Mouse (Mus musculus) c-Kit-positive CD71-positive TER-119-positive erythroid progenitor cells, embryonic 14.5 days (primary cell): ENCODE data around the gene Tom1l2.

Source experiments
- DNase-seq: peaks from one replicate; pipeline ENCODE4 v3.0.0-alpha.2; 2013; ENCODE audit warnings: low spot score

Gene Tom1l2

GRCm38 (mm10) chr11:60346537-60346936 lies 6.2 kb downstream of the Tom1l2 start:
- no peak for DNase-seq

- DNase-seq = no peak
Observed at GRCm38 (mm10) chr11:60345868-60346267, 6.8 kb downstream of the Tom1l2 start.

DNA sequence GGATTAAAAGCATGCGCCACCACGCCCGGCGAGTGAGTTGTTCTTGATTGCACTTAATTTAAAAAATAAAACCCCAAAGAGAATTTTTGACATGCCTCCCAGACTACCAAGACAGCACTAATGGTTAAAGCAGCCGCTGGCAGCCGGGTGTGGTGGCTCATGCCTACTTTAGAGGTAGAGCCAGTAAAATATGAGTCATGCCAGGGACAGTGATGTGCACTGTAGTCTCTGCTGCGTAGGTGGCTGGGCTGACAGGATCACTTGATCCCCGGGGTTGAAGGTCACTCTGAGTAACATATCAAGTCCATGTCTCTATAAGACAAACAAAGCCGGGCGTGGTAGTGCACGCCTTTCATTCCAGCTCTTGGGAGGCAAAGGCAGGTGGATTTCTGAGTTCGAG lies 13.3 kb downstream of the Tom1l2 start:
- no peak for DNase-seq

- peak; percentile 39 for DNase-seq
Observed at GRCm38 (mm10) chr11:60338291-60338690, 14.4 kb downstream of the Tom1l2 start.

GRCm38 (mm10) chr11:60335771-60336170 lies 16.9 kb downstream of the Tom1l2 start:
- DNase-seq = no peak

DNA sequence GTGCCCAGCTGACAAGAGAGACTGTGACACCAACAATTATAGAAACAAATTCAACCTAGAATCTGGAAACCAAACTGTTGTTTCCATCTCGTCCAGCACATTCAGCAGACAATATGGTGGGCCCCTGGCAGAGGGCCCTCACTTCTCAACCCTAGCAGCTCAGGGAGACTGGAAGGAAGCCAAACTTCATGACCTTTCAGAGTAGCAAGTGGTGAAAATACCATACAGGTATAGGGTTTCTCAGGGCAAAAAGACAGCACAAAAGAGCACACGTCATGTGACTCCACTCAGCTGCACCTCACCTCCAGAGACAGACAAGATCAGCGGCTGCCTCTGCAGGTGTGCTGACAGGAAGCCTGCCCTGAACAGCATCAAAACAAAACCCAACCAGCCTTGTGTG lies 18.6 kb downstream of the Tom1l2 start:
- DNase-seq = no peak

- no peak for DNase-seq
Observed at GRCm38 (mm10) chr11:60333461-60333860, 19.2 kb downstream of the Tom1l2 start.

DNA sequence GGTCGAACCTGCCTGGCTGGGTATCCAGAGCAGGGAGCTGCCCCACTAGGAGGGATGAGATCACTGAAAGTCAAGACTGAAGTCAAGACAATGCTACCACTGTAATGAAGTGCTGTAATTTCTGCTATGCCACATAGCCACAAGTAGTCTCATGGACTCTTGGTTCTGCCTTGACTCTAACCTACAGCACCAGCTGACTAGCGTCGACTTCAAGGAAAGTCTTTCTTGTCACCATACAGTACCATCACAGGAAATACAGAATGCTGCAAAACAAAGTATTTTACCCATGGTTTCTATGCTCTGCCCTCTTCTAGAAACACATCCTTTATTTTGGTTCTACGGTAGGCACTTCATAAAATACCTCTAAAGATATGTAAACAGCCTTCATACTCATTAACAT lies 22.2 kb downstream of the Tom1l2 start:
- no peak for DNase-seq

- no peak for DNase-seq
Observed at GRCm38 (mm10) chr11:60323731-60324130, 29.0 kb downstream of the Tom1l2 start.

DNA sequence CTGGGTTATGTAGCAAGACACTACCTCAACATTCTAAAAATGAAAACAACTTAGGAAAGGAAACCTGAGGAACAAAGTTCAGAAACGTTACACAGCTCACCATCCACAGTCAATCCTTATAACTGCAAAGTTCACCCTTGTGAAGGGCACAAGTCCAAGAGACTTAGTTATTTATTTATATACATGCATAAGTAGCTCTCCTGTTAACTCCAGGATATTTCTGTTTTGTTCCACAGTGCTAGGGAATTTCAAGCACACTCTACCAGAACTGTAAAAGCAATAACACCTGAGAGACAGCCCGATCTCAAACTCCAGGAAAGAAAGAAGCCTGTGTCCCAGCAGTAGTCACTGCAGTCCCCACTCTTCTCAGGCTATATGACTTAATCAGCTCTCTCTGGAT lies 31.3 kb downstream of the Tom1l2 start:
- DNase-seq = no peak

DNA sequence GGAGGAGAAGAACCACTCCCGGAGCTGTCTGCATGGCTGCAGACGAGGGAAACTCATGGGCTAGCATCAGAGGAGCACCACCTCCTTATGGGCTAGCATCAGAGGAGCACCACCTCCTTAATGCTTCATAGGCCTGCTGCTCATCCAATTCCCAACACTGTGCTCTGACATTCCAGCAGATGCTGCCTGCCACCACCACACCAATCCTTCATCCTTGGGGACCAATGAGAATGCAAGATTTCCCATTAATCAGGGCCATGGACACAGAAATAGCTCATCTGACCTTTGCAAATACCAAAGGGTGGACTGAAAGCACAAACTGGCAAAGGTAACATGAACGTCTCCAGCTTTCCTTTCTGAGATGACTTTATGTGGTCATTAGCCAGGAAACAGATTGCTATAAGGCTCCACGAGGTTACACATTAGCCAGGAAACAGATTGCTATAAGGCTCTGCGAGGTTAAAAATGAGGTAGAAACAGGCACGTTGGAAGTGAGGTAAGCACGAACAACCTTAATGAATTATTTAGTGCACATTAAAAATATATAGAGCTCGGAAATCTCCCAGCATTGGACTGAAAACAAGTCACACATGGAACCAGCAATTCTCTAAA lies 32.2 kb downstream of the Tom1l2 start:
- DNase-seq = no peak

DNA sequence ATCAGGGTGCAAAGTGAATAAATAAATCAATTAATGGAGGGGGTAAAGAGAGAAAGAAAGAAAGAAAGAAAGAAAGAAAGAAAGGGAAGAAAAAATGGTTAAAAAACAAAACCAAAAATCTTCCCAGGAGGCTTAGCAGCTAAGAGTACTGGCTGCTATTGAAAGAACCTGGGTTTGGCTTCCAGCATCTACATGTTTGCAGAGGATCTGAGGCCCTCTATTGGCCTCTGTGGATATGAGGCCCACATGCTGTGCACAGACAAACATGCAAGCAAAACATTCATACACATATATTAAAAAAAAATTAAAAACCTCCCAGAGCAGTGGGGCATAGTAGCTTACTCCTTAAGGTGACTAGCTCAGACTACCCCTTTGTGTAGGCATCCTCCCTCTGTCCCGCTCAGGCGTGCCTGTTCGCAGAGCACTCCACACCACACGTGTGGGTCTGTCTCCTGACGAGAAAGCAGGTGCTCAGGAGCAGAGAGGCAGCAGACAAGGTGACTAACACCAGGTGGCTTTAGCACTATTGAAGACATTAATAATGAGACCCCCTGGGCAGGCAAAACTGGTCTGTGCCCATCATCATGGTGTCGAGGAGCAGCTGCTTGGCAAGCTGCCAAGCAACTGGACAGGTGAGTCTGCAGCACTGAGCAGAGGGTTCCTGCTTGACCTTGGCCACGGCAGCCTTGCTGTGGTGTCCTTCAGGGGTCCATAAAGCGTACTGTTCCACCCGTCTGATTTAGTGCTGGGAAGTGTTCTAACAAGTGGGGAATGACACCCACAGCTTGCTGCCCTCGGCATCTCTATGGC lies 33.2 kb downstream of the Tom1l2 start:
- peak; percentile 14 for DNase-seq

GRCm38 (mm10) chr11:60318716-60319115 lies 34.0 kb downstream of the Tom1l2 start:
- peak; percentile 59 for DNase-seq

DNA sequence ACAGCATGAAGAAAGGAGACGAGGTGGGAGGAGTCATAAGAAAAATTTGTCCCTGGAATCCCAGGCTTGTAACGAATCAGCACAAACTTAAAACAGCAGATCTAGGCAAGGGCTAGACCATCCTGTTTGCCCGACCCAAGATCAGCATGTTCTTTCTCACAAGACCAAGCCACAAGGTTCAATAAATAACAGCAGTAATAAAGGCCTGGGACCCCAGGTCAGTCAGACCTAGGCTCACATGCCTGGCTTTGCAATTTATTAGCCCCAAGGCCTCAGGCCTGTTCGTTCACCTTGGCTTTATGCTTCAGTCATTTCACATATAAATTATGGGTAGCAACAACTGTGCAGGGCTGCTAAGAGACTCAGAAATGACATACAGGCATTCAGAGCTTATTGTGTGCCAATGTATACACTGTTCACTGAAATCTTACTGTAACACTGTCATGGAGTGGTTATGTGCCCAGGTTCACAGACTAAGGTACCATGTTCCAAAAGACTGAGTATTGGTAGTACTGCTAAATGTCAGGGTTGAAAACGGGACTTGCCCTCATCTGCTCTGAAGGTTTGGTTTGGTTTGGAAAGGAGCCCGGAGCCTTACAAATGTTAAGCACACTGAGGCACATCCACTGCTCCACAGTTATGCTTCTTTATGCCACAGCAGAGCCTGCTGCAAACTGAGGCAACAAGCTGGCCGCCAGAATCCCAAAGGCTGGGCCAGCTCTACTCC lies 35.2 kb downstream of the Tom1l2 start:
- no peak for DNase-seq

GRCm38 (mm10) chr11:60316883-60317282 lies 35.8 kb downstream of the Tom1l2 start:
- DNase-seq = no peak

- DNase-seq = no peak
Observed at GRCm38 (mm10) chr11:60316250-60316649, 36.5 kb downstream of the Tom1l2 start.

DNA sequence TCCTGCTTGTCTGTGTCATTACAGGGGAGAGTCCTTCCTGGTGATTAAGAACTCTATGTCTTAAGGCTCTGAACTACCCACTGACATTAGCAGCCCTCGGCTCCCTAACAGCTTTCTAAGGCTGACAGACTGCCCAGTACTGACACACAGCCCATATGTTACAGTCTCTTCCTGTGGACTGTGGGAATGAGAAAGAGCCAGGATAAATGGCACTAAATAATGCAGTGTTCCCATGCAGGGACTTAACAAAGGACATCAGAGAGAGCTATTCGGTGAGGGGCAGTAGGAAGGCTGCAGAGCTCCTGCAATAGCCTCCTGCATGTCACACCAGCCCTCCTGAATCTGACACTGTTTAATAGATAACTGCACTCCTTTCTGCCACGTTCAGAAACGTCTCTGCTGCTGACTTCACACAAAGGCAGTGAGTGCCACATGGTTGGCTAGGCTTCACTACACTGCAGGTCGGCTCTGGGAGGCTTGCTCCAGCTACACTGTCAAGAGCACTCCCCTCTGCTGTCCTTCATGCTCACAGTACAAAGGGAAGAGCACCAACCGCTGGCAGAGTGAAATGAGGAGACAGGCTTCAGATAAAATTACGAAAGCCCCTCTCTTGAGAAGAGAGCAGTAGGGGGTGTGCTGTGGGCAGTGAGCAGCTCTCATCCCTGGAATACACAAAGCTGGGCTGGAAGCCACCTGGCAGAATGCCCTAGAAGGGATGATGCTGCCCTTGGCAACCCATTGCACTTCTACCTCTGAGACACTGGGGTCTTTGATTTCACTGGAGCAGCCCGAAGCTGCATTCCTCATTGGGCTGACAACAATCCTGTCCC lies 41.5 kb downstream of the Tom1l2 start:
- DNase-seq = no peak

- peak; percentile 31 for DNase-seq
Observed at GRCm38 (mm10) chr11:60309875-60310274, 42.8 kb downstream of the Tom1l2 start.

DNA sequence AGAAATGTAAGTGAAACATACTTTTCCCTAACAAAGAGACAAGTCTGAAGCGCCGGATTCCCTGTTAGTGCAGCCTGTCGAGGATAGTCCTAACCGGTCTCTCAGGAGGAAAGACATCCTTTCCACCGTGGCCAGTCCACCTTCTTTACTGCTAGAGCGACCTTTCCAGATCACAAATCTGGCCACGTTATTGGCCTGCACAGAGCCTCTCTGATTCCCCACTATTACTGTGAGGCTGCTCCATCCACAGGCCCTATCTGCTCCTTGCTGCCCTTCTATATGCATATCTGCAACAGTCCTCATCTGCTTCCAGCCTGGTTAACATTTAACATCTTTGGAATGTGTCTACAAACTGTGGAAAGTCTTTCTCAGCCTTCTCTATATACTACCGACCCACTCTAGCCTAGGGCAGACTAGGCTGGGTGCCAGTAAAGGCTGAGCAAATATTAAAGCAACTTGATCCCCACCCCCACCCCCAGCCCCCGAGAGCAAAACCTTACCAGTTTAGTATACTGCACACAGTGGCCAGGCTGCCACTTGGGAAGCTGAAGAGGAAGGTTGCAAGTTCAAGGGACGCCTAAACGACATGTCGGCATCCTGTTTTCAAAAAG lies 44.1 kb downstream of the Tom1l2 start:
- no peak for DNase-seq

- DNase-seq = no peak
Observed at GRCm38 (mm10) chr11:60308061-60308460, 44.6 kb downstream of the Tom1l2 start.

GRCm38 (mm10) chr11:60307375-60307825 lies 45.3 kb downstream of the Tom1l2 start:
- DNase-seq = peak; percentile 35

- DNase-seq = peak; percentile 55
Observed at GRCm38 (mm10) chr11:60306834-60307233, 45.9 kb downstream of the Tom1l2 start.
